Mouse (Mus musculus): ENCODE measurements around the gene Asic2.

DNA sequence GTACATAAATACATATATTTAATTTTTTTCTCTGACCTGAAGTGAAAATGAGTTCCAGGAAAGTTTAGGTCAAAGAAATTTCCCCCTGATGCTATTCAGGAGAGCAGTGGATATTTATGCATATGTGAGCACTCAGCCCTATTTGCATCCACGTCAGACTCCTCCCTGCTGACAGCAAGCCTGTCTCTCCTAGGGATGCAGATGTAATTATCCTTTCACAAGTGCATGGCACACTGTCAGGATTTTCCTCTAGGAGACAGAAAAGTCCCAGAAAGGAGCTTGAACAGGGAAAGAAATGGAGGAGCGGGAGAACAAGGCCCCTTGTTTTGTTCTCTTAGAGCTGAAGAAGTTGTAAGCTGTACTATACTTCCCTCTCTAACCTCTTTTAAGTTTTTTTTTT lies 287.7 kb downstream of the Asic2 start:
- TF ChIP-seq CTCF (IDR thresholded peaks at IDR 0.05; ENCODE audit: control insufficient read depth, insufficient read depth, low read length): no peak
- no peak for TF ChIP-seq POLR2A (IDR thresholded peaks at IDR 0.05; ENCODE audit: borderline replicate concordance, control insufficient read depth, low read depth, low read length)
